Mouse (Mus musculus): ENCODE results near the gene 4930535I16Rik. TPM values are rescaled to one million over a fixed set of nuclear protein-coding genes. Genes with fewer than 3 reads are reported as not detected.

The 4930535I16Rik gene
- total RNA-seq (2023): 1.3 to 2.1 TPM (median 1.8 TPM) in 3 of 4 replicates, not detected in the other

DNA sequence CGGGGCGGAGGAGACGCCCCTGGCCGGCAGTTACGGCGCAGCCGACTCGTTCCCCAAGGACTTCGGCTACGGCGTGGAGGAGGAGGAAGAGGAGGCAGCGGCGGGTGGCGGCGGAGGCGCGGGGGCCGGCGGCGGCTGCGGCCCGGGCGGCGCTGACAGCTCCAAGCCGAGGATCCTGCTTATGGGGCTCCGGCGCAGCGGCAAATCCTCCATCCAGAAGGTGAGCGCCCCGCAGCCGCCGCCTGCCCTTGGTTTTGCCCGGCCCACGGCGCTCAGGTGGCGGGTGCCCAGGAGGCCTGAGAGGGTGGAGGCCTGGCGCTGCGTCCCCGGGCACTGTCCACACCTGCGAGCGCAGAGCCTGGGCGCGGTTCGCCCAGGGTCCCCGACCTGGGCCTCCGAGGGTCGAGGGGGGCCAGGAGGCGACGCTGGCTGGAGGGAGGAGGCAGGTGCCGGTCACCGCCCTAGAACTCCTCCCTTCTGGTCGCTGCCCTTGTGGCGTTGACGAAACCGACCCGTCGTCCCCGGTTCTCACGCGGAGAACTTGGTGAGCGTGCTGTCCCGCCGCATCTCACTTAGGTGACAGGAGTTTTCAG lies at the start of gene 4930535I16Rik:
4930535I16Rik (minus strand) TSS at position 475 of the 593 bp plus-strand sequence.

DNA sequence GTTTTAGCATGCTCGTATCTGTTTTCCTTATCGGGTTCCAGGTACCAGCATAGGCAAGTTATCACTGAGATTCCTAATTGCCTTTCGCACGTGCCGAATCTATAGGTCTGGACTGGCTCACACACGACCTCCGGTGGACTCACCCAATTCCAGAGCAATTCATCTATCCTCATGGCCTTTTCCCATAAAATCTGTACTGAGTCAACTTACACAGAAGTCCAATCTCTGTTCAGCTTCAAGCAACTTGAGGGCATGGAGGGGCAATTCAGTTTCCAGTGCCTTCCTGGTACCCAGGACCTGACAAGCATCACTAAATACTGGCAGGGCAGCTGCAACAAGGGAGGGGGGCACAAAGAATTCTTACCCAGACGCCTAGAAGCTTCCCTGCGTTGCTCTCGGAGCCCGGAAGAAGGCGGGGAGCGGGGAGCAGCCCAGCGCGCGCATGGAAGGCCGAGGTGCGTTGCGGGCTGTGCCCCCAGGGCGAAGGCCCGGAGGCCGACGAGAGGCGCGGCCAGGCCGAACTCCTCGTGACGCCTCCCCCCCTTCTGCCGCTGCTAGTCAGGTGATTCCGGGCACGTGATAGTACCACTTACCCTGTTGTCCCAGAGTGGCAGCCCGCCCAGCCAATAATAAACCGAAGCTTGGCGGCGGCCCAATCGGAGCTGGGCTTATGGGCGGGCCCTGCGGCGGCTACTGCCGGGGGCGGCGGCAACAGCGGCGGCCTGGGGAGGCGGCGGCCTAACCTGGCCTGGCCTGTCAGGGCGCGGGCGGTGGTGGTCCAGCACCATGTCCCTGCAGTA lies 874 bp downstream of the 4930535I16Rik start, which contains the start of gene Rragc:
Rragc (plus strand) TSS at position 699 of the 800 bp plus-strand sequence.

DNA sequence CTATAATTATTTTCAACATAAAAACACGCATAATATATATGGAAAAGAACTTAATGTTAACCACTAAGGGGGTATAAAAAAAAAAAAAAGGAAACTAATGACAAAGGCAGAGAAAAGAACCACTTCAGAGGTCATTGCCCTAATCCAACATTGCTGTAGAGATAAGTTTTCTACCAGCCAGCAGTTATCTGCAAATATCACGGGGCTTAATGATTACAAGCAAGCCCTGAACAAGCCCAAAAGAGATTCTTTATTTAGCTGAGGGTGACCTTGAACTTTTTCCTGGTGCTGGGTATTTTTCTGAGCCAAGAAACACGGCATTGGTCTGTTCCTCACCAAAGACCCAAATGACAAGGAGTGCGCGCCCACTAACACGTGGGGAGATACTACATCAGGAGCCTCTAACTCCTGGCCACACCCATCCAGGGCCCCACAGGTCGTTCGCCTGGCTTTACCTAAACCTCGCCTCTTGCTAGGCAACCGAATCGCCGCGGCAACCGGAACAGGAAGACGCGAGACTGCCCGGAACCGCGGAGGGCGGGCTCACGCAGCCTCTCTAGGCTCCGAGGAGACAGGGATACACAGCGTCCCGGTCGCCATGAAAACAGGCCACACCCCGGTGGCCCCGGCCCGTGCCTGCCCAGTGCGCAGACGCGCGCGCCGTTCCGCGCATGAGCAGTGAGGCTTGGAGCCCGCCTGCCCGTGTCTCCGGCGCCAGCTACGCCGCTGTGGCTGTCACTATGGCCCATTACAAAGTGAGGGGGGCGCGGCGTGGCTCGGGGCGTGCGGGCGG lies 13.3 kb downstream of the 4930535I16Rik start, which contains the start of gene Mycbp:
Mycbp (plus strand) TSS at position 500 of the 793 bp plus-strand sequence.

Other genes starting within 250 kb of the 4930535I16Rik start
- 685 to 709 TPM (median 697 TPM) in 4 replicates for gene Macf1, start 233.7 kb downstream of the 4930535I16Rik start, total RNA-seq (2023)
- gene Ndufs5, start 199.8 kb downstream of the 4930535I16Rik start, total RNA-seq (2023): 24.0 to 38.7 TPM (median 29.7 TPM) in 4 replicates
- gene Akirin1, start 167.7 kb downstream of the 4930535I16Rik start, total RNA-seq (2023): 59.3 to 63.3 TPM (median 62.2 TPM) in 4 replicates
- not detected in 4 replicates for gene Rhbdl2, start 130.1 kb downstream of the 4930535I16Rik start, total RNA-seq (2023)
- not detected in 4 replicates for gene 4933427I04Rik, start 58.3 kb downstream of the 4930535I16Rik start, total RNA-seq (2023)
- 12.9 to 18.3 TPM (median 16.0 TPM) in 4 replicates for gene Mycbp, start 13.2 kb downstream of the 4930535I16Rik start, total RNA-seq (2023)
- 102 to 114 TPM (median 108 TPM) in 4 replicates for gene Rragc, start 576 bp downstream of the 4930535I16Rik start, total RNA-seq (2023)